Mouse (Mus musculus) c-Kit-positive CD71-negative TER-119-negative erythroid progenitor cells, embryonic 14.5 days (primary cell): Measurements from ENCODE around the gene Hist1h4m.
"Not testable (repeated sequence)": the region's sequence is repeated elsewhere in the genome, so short reads cannot be mapped to it uniquely, and the experiment has no call there.

Experiments
- DNase-seq: peaks from one replicate; pipeline ENCODE4 v3.0.0-alpha.2; 2013; ENCODE audit warnings: low read depth

Hist1h4m gene

GRCm38 (mm10) chr13:21811539-21811938 is at the start of gene Hist1h4m:
Gene Hist1h4m (plus strand): TSS chr13:21811746.
- DNase-seq: not testable (repeated sequence)

GRCm38 (mm10) chr13:21778814-21779766 is 32.5 kb upstream of the Hist1h4m start:
- peak; percentile 65 for DNase-seq

DNA sequence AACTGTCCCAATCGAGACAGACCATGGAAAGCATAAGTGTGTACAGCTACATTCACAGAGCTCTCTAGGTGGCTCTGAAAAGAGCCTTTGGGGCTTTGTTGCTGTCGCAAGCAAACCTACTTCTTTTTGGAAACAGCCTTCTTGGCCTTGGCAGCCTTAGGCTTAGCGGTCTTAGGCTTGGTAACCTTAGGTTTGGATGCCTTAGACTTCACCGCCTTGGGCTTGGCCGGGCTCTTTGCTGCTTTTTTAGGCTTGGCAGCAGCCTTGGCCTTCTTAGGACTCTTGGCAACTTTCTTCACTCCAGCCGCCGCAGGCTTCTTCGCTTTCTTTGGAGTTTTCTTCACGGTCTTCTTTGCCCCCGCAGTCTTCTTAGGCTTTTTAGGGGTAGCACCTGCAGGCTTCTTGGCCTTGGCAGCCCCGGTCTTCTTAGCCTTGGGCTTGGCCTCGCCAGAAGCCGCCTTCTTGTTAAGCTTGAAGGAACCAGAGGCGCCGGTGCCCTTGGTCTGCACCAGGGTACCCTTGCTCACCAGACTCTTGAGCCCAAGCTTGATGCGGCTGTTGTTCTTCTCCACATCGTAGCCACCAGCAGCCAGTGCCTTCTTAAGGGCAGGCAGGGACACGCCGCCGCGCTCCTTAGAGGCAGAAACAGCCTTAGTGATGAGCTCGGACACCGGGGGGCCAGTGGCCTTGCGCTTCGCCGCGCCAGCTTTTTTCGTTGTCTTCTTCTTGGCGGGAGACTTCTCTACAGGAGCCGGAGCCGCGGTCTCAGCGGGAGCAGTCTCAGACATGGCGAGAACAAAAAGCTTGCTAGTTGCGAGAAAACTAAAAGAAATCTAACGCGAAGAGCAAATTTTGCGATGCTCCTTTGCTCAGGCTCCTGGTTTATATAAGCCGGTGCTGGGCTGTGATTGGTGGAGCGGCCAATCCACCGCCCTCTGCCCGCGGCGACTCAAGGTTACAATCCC is 31.5 kb upstream of the Hist1h4m start, which contains the start of gene Hist1h1b:
Hist1h1b (minus strand) TSS at position 859 of the 965 bp plus-strand sequence.
- peak; percentile 65 for DNase-seq

GRCm38 (mm10) chr13:21781021-21781555 is 30.5 kb upstream of the Hist1h4m start:
- DNase-seq: no peak

- no peak for DNase-seq
These were observed 29.9 kb upstream of the Hist1h4m start for GRCm38 (mm10) chr13:21781639-21782038.

GRCm38 (mm10) chr13:21782361-21783254 is 28.9 kb upstream of the Hist1h4m start:
- DNase-seq: not testable (repeated sequence)

GRCm38 (mm10) chr13:21783255-21783617 is 28.3 kb upstream of the Hist1h4m start, which contains the start of gene Hist1h3i:
Gene Hist1h3i (minus strand): TSS chr13:21783370.
- peak; percentile 83 for DNase-seq

GRCm38 (mm10) chr13:21783734-21784161 is 27.8 kb upstream of the Hist1h4m start:
- DNase-seq: no peak

DNA sequence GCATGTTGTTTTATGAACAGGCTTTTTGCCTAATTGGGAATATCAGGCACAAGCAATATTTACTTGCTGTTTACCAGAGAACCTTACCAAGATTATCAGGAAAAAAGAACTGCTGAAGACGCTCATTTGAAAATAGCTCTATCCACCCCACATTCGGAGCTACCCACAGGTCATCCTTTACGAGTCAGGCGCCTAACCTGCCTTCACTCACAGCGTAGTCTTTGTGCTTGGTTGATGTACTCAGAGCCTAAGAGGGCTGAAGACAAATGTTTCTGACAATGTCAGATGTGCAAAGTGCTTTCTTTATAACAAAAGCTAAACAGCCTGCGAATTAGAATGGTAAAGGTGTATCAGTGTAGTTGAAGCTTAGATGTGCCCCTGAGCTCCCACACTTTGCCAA is 27.2 kb upstream of the Hist1h4m start:
- no peak for DNase-seq

- DNase-seq: no peak
These were observed 25.2 kb upstream of the Hist1h4m start for GRCm38 (mm10) chr13:21786189-21786898.

DNA sequence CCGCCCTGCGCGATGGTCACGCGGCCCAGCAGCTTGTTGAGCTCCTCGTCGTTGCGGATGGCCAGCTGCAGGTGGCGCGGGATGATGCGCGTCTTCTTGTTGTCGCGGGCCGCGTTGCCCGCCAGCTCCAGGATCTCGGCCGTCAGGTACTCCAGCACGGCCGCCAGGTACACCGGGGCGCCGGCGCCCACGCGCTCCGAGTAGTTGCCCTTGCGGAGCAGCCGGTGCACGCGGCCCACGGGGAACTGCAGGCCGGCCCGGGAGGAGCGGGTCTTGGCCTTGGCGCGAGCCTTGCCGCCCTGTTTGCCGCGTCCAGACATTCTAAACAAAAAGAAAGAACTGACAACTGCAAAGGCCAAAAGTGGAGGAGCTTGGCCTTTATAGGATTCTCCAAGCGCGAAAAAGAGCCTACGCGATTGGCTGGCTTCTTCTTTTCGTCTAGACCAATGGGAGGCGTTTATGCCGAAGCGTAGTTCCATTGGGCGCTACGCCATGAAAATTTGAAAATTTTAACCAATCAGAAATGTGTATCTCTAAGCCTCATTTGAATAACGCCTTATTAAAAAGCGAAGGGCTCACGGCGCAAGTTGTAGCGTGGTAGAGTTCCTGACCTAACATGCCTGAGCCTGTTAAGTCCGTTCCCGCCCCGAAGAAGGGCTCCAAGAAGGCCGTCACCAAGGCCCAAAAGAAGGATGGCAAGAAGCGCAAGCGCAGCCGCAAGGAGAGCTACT is 24.5 kb upstream of the Hist1h4m start, which contains the start of the genes Hist1h2an and Hist1h2bp:
Hist1h2an (minus strand) TSS at position 320 of the 731 bp plus-strand sequence.
Hist1h2bp (plus strand) TSS at position 563 of the 731 bp plus-strand sequence.
- DNase-seq: peak; percentile 93

GRCm38 (mm10) chr13:21787760-21788593 is 23.6 kb upstream of the Hist1h4m start:
- no peak for DNase-seq

GRCm38 (mm10) chr13:21789925-21790324 is 21.6 kb upstream of the Hist1h4m start:
- no peak for DNase-seq

- no peak for DNase-seq
These were observed 20.8 kb upstream of the Hist1h4m start for GRCm38 (mm10) chr13:21790601-21791283.

GRCm38 (mm10) chr13:21795584-21795983 is 16.0 kb upstream of the Hist1h4m start:
- no peak for DNase-seq

DNA sequence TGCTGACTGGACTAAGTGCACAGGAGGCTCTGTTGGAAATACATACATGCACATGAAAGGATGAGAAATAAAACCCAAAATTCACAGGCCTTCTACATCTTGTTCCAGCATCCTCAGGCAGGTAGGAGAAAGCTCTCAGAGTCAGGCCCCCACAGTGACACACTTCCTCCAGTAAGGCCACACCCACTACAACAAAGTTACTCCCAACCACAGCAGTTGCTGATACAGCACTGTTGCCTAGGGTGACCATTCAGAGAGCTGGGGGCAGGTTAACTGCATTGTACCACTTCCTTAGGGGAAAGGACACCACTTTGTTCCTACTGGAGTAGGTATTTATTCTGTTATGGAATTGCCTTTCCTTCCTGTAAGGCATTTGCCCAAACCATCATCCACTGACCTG is 14.4 kb upstream of the Hist1h4m start:
- not testable (repeated sequence) for DNase-seq

GRCm38 (mm10) chr13:21803058-21803457 is 8.5 kb upstream of the Hist1h4m start:
- not testable (repeated sequence) for DNase-seq

- DNase-seq: not testable (repeated sequence)
These were observed 1.5 kb upstream of the Hist1h4m start, which contains the start of the genes Hist1h2bq and Hist1h2ao for GRCm38 (mm10) chr13:21810073-21810472. Gene Hist1h2bq (minus strand): TSS chr13:21810197. Gene Hist1h2ao (plus strand): TSS chr13:21810465.
